Mouse (Mus musculus): ENCODE measurements around the gene Rasgef1b.

The Rasgef1b gene

GRCm38 (mm10) chr5:99403325-99403724, 325.5 kb downstream of the Rasgef1b start:
- no peak for DNase-seq (ENCODE audit: low read depth, low spot score)

- DNase-seq (ENCODE audit: low read depth, low spot score) = no peak
These were observed 326.1 kb downstream of the Rasgef1b start for GRCm38 (mm10) chr5:99402784-99403183.

GRCm38 (mm10) chr5:99402297-99402696, 326.6 kb downstream of the Rasgef1b start:
- DNase-seq (ENCODE audit: low read depth, low spot score) = no peak

GRCm38 (mm10) chr5:99399855-99400626, 328.8 kb downstream of the Rasgef1b start:
- no peak for DNase-seq (ENCODE audit: low read depth, low spot score)

- DNase-seq (ENCODE audit: low read depth, low spot score) = no peak
These were observed 330.3 kb downstream of the Rasgef1b start for GRCm38 (mm10) chr5:99398472-99399070.

GRCm38 (mm10) chr5:99394578-99394977, 334.3 kb downstream of the Rasgef1b start:
- no peak for DNase-seq (ENCODE audit: low read depth, low spot score)

GRCm38 (mm10) chr5:99391525-99391924, 337.3 kb downstream of the Rasgef1b start:
- DNase-seq (ENCODE audit: low read depth, low spot score) = no peak

GRCm38 (mm10) chr5:99390776-99391175, 338.1 kb downstream of the Rasgef1b start:
- no peak for DNase-seq (ENCODE audit: low read depth, low spot score)

GRCm38 (mm10) chr5:99390314-99390713, 338.6 kb downstream of the Rasgef1b start:
- no peak for DNase-seq (ENCODE audit: low read depth, low spot score)

- no peak for DNase-seq (ENCODE audit: low read depth, low spot score)
These were observed 340.1 kb downstream of the Rasgef1b start for GRCm38 (mm10) chr5:99388585-99389250.

GRCm38 (mm10) chr5:99388131-99388530, 340.7 kb downstream of the Rasgef1b start:
- DNase-seq (ENCODE audit: low read depth, low spot score) = no peak

GRCm38 (mm10) chr5:99387185-99387981, 341.5 kb downstream of the Rasgef1b start:
- DNase-seq (ENCODE audit: low read depth, low spot score) = no peak

GRCm38 (mm10) chr5:99386246-99386845, 342.5 kb downstream of the Rasgef1b start:
- DNase-seq (ENCODE audit: low read depth, low spot score) = no peak

- no peak for DNase-seq (ENCODE audit: low read depth, low spot score)
These were observed 343.1 kb downstream of the Rasgef1b start for GRCm38 (mm10) chr5:99385737-99386136.

GRCm38 (mm10) chr5:99385090-99385489, 343.8 kb downstream of the Rasgef1b start:
- no peak for DNase-seq (ENCODE audit: low read depth, low spot score)

GRCm38 (mm10) chr5:99383783-99384281, 345.0 kb downstream of the Rasgef1b start:
- no peak for DNase-seq (ENCODE audit: low read depth, low spot score)

GRCm38 (mm10) chr5:99382786-99383185, 346.1 kb downstream of the Rasgef1b start:
- no peak for DNase-seq (ENCODE audit: low read depth, low spot score)

- no peak for DNase-seq (ENCODE audit: low read depth, low spot score)
These were observed 347.2 kb downstream of the Rasgef1b start for GRCm38 (mm10) chr5:99381639-99382038.

- no peak for DNase-seq (ENCODE audit: low read depth, low spot score)
These were observed 348.0 kb downstream of the Rasgef1b start for GRCm38 (mm10) chr5:99380882-99381281.

- no peak for DNase-seq (ENCODE audit: low read depth, low spot score)
These were observed 348.7 kb downstream of the Rasgef1b start for GRCm38 (mm10) chr5:99380166-99380565.
